Mouse (Mus musculus) right cerebral cortex, postnatal 25 days (tissue): Measurements from ENCODE around the gene Plcb4.

Experiments used
- DNase-seq: peaks from one replicate; pipeline ENCODE4 v3.0.0; 2022

Gene Plcb4

GRCm38 (mm10) chr2:136050793-136051615 lies 392.2 kb downstream of the Plcb4 start:
- peak; percentile 51 for DNase-seq

GRCm38 (mm10) chr2:136051688-136052289 lies 393.0 kb downstream of the Plcb4 start, which contains the start of gene Lamp5:
TSS of gene Lamp5 (plus strand) at chr2:136052239.
- DNase-seq: no peak

- DNase-seq: peak; percentile 61
These were observed 399.1 kb downstream of the Plcb4 start for GRCm38 (mm10) chr2:136057861-136058331.

GRCm38 (mm10) chr2:136058398-136058797 lies 399.6 kb downstream of the Plcb4 start:
- DNase-seq: no peak

- no peak for DNase-seq
These were observed 400.3 kb downstream of the Plcb4 start for GRCm38 (mm10) chr2:136059029-136059669.
